In genomic region chr5:112718655-112719306, GRCm38 (mm10) we compare ENCODE assay signal across 8 mouse cellular contexts.
A peak's percentile ranks its signal among the peaks of the same experiment; 100 is the strongest.
DNase-seq lines count a peak whose midpoint lies in the region; ATAC-seq and TF ChIP-seq lines count a peak whose summit lies in the region.

No protein-coding gene starts in this region.

- H3K36me3 ChIP-seq in kidney, embryonic 15.5 days = no peaks in the 10 kb centered on the region
- H3K36me3 ChIP-seq in limb, embryonic 10.5 days = no peaks in the 10 kb centered on the region
- no peaks in the 10 kb centered on the region for H3K36me3 ChIP-seq in midbrain, postnatal 0 days (ENCODE audit: insufficient read depth, low read length)

- TF ChIP-seq CTCF in midbrain, postnatal 0 days (IDR thresholded peaks at IDR 0.05) = no peak

- H3K9me3 ChIP-seq in kidney, embryonic 15.5 days (replicated peaks) = no peaks in the 10 kb centered on the region
- H3K9me3 ChIP-seq in limb, embryonic 10.5 days (replicated peaks) = no peaks in the 10 kb centered on the region
- H3K9me3 ChIP-seq in midbrain, postnatal 0 days (ENCODE audit: low read length) = no peaks in the 10 kb centered on the region

- no peak overlapping the region for H3K9ac ChIP-seq in kidney, embryonic 15.5 days
- H3K9ac ChIP-seq in midbrain, postnatal 0 days (replicated peaks; ENCODE audit: low read length, poor library complexity, severe bottlenecking) = no peak overlapping the region

- no peak overlapping the region for H3K4me3 ChIP-seq in kidney, embryonic 15.5 days (replicated peaks)
- H3K4me3 ChIP-seq in limb, embryonic 10.5 days = no peak overlapping the region
- no peak overlapping the region for H3K4me3 ChIP-seq in midbrain, postnatal 0 days (ENCODE audit: low read depth, low read length)

- no peaks in the 10 kb centered on the region for H3K27me3 ChIP-seq in kidney, embryonic 15.5 days
- no peaks in the 10 kb centered on the region for H3K27me3 ChIP-seq in limb, embryonic 10.5 days (ENCODE audit: low read depth, poor library complexity, severe bottlenecking)
- H3K27me3 ChIP-seq in midbrain, postnatal 0 days (ENCODE audit: insufficient read depth, low read length) = no peaks in the 10 kb centered on the region

- no peaks in the 10 kb centered on the region for H3K4me1 ChIP-seq in kidney, embryonic 15.5 days
- peaks cover 5% of the 10 kb centered on the region; the same call in 1 of the 2 replicates for H3K4me1 ChIP-seq in limb, embryonic 10.5 days
- peaks cover 5% of the 10 kb centered on the region; the same call in 1 of the 2 replicates for H3K4me1 ChIP-seq in midbrain, postnatal 0 days (ENCODE audit: insufficient read depth, low read length)

- ATAC-seq in kidney, embryonic 15.5 days (replicated peaks; ENCODE audit: low FRiP score) = no peak
- no peak for ATAC-seq in midbrain, postnatal 0 days (ENCODE audit: low FRiP score)
- no peak for ATAC-seq in erythroid progenitor cell, adult 5-6 weeks (replicated peaks; ENCODE audit: low FRiP score, poor library complexity, severe bottlenecking)

- WGBS in kidney, embryonic 15.5 days = 46% methylated on average over 12 of the region's 12 CpGs
- 46% methylated on average over 12 of the region's 12 CpGs for WGBS in limb, embryonic 10.5 days
- 28% methylated on average over 12 of the region's 12 CpGs for WGBS in midbrain, postnatal 0 days

- no peak overlapping the region for H3K4me2 ChIP-seq in kidney, embryonic 15.5 days
- no peak overlapping the region for H3K4me2 ChIP-seq in midbrain, postnatal 0 days (ENCODE audit: low read depth, low read length, poor library complexity, severe bottlenecking)

- no peak overlapping the region for H3K27ac ChIP-seq in kidney, embryonic 15.5 days
- no peak overlapping the region for H3K27ac ChIP-seq in limb, embryonic 10.5 days
- H3K27ac ChIP-seq in midbrain, postnatal 0 days (ENCODE audit: low read depth, low read length) = no peak overlapping the region

- peak; percentile 23 for DNase-seq in kidney, adult 11 months
- peak; percentile 64 to 70 for DNase-seq in adrenal gland, postnatal 4 days (ENCODE audit: low spot score in 2 of 2)
- peak; percentile 68 to 80 for DNase-seq in gastrocnemius, postnatal 4 days (ENCODE audit: low spot score in 2 of 2)
- DNase-seq in limb, embryonic 10.5 days (ENCODE audit: low spot score) = peak; percentile 95
- peak; percentile 70 for DNase-seq in midbrain, postnatal 0 days (ENCODE audit: low spot score)
- peak; percentile 28 for DNase-seq in urinary bladder, postnatal 10 days (ENCODE audit: low spot score)

Comparison
In these comparisons a context has a peak if more than half of its experiments do, and no peak if none do; other contexts are left out.
1. DNase-seq: peak in every context shown above with its lines; median percentile 95 in limb, embryonic 10.5 days; 74 in gastrocnemius, postnatal 4 days; 70 in midbrain, postnatal 0 days; 67 in adrenal gland, postnatal 4 days; 28 in urinary bladder, postnatal 10 days; 23 in kidney, adult 11 months.